Mouse (Mus musculus): ENCODE measurements at regions not wholly inside any gene's neighbourhood (a gene's known extent, or its start where the extent isn't known, plus 50 kb on each side); places are given as distances from the start of the nearest gene placed in this dataset.
"Not testable (repeated sequence)": the region's sequence is repeated elsewhere in the genome, so short reads cannot be mapped to it uniquely, and the experiment has no call there.

- dilution Hi-C loops (cut with MboI; ENCODE audit: extremely low pct_ligation_motif_present, extremely low pct_unique_long_range_greater_than_20kb, low sequenced_read_pairs); H3K79me2 ChIP-seq (replicated peaks; ENCODE audit: control insufficient read depth, extremely low read depth, insufficient read depth, poor library complexity, severe bottlenecking); H3K27ac ChIP-seq (ENCODE audit: insufficient read depth, low read depth); H3K4me3 ChIP-seq (replicated peaks in 1 of 3; ENCODE audit: low read depth in 2 of 3, low read length in 2 of 3, poor library complexity in 1 of 3); H3K4me2 ChIP-seq (ENCODE audit: insufficient read depth, low read depth, poor library complexity, severe bottlenecking); H3K27me3 ChIP-seq (replicated peaks); in situ Hi-C loops (cut with MboI; ENCODE audit: low pct_ligation_motif_present, low pct_unique_long_range_greater_than_20kb, low sequenced_read_pairs); H3K9ac ChIP-seq (ENCODE audit: insufficient read depth, low read depth); DNase-seq (ENCODE audit: extremely low read depth); H3K4me1 ChIP-seq (ENCODE audit: control insufficient read depth in 1 of 2, insufficient read depth in 2 of 2); H3K9me3 ChIP-seq (replicated peaks; ENCODE audit: low read length); H3K36me3 ChIP-seq (replicated peaks in 1 of 2; ENCODE audit: control insufficient read depth in 1 of 2, insufficient read depth in 1 of 2, low read length in 1 of 2): not testable (repeated sequence)
Observed at GRCm38 (mm10) chr14:52988563-52988962, 493.0 kb upstream of the Olfr1507 start.

- H3K4me1 ChIP-seq (ENCODE audit: control insufficient read depth in 1 of 2, insufficient read depth in 2 of 2); DNase-seq (ENCODE audit: extremely low read depth); in situ Hi-C loops (cut with MboI; ENCODE audit: low pct_ligation_motif_present, low pct_unique_long_range_greater_than_20kb, low sequenced_read_pairs); dilution Hi-C loops (cut with MboI; ENCODE audit: extremely low pct_ligation_motif_present, extremely low pct_unique_long_range_greater_than_20kb, low sequenced_read_pairs); H3K9ac ChIP-seq (ENCODE audit: insufficient read depth, low read depth); H3K79me2 ChIP-seq (replicated peaks; ENCODE audit: control insufficient read depth, extremely low read depth, insufficient read depth, poor library complexity, severe bottlenecking); H3K4me3 ChIP-seq (replicated peaks in 1 of 3; ENCODE audit: low read depth in 2 of 3, low read length in 2 of 3, poor library complexity in 1 of 3); H3K9me3 ChIP-seq (replicated peaks; ENCODE audit: low read length); H3K4me2 ChIP-seq (ENCODE audit: insufficient read depth, low read depth, poor library complexity, severe bottlenecking); H3K36me3 ChIP-seq (replicated peaks in 1 of 2; ENCODE audit: control insufficient read depth in 1 of 2, insufficient read depth in 1 of 2, low read length in 1 of 2); H3K27me3 ChIP-seq (replicated peaks); H3K27ac ChIP-seq (ENCODE audit: insufficient read depth, low read depth): not testable (repeated sequence)
Observed at GRCm38 (mm10) chr14:52972207-52973003, 476.9 kb upstream of the Olfr1507 start.

GRCm38 (mm10) chr14:52962110-52962509 lies 466.6 kb upstream of the Olfr1507 start:
- H3K36me3 ChIP-seq (replicated peaks in 1 of 2; ENCODE audit: control insufficient read depth in 1 of 2, insufficient read depth in 1 of 2, low read length in 1 of 2); in situ Hi-C loops (cut with MboI; ENCODE audit: low pct_ligation_motif_present, low pct_unique_long_range_greater_than_20kb, low sequenced_read_pairs); H3K4me3 ChIP-seq (replicated peaks in 1 of 3; ENCODE audit: low read depth in 2 of 3, low read length in 2 of 3, poor library complexity in 1 of 3); H3K79me2 ChIP-seq (replicated peaks; ENCODE audit: control insufficient read depth, extremely low read depth, insufficient read depth, poor library complexity, severe bottlenecking); H3K27me3 ChIP-seq (replicated peaks); H3K9me3 ChIP-seq (replicated peaks; ENCODE audit: low read length); H3K9ac ChIP-seq (ENCODE audit: insufficient read depth, low read depth); dilution Hi-C loops (cut with MboI; ENCODE audit: extremely low pct_ligation_motif_present, extremely low pct_unique_long_range_greater_than_20kb, low sequenced_read_pairs); H3K4me2 ChIP-seq (ENCODE audit: insufficient read depth, low read depth, poor library complexity, severe bottlenecking); DNase-seq (ENCODE audit: extremely low read depth); H3K4me1 ChIP-seq (ENCODE audit: control insufficient read depth in 1 of 2, insufficient read depth in 2 of 2); H3K27ac ChIP-seq (ENCODE audit: insufficient read depth, low read depth): not testable (repeated sequence)

- H3K79me2 ChIP-seq (replicated peaks; ENCODE audit: control insufficient read depth, extremely low read depth, insufficient read depth, poor library complexity, severe bottlenecking); H3K4me3 ChIP-seq (replicated peaks in 1 of 3; ENCODE audit: low read depth in 2 of 3, low read length in 2 of 3, poor library complexity in 1 of 3); H3K4me1 ChIP-seq (ENCODE audit: control insufficient read depth in 1 of 2, insufficient read depth in 2 of 2); H3K36me3 ChIP-seq (replicated peaks in 1 of 2; ENCODE audit: control insufficient read depth in 1 of 2, insufficient read depth in 1 of 2, low read length in 1 of 2); H3K9ac ChIP-seq (ENCODE audit: insufficient read depth, low read depth); H3K9me3 ChIP-seq (replicated peaks; ENCODE audit: low read length); H3K27me3 ChIP-seq (replicated peaks); H3K27ac ChIP-seq (ENCODE audit: insufficient read depth, low read depth); DNase-seq (ENCODE audit: extremely low read depth); in situ Hi-C loops (cut with MboI; ENCODE audit: low pct_ligation_motif_present, low pct_unique_long_range_greater_than_20kb, low sequenced_read_pairs); H3K4me2 ChIP-seq (ENCODE audit: insufficient read depth, low read depth, poor library complexity, severe bottlenecking); dilution Hi-C loops (cut with MboI; ENCODE audit: extremely low pct_ligation_motif_present, extremely low pct_unique_long_range_greater_than_20kb, low sequenced_read_pairs): not testable (repeated sequence)
Observed at GRCm38 (mm10) chr14:52956515-52956914, 461.0 kb upstream of the Olfr1507 start.

- H3K9me3 ChIP-seq (replicated peaks; ENCODE audit: low read length); H3K4me1 ChIP-seq (ENCODE audit: control insufficient read depth in 1 of 2, insufficient read depth in 2 of 2); dilution Hi-C loops (cut with MboI; ENCODE audit: extremely low pct_ligation_motif_present, extremely low pct_unique_long_range_greater_than_20kb, low sequenced_read_pairs); H3K27me3 ChIP-seq (replicated peaks); DNase-seq (ENCODE audit: extremely low read depth); H3K27ac ChIP-seq (ENCODE audit: insufficient read depth, low read depth); H3K4me2 ChIP-seq (ENCODE audit: insufficient read depth, low read depth, poor library complexity, severe bottlenecking); H3K4me3 ChIP-seq (replicated peaks in 1 of 3; ENCODE audit: low read depth in 2 of 3, low read length in 2 of 3, poor library complexity in 1 of 3); H3K9ac ChIP-seq (ENCODE audit: insufficient read depth, low read depth); in situ Hi-C loops (cut with MboI; ENCODE audit: low pct_ligation_motif_present, low pct_unique_long_range_greater_than_20kb, low sequenced_read_pairs); H3K79me2 ChIP-seq (replicated peaks; ENCODE audit: control insufficient read depth, extremely low read depth, insufficient read depth, poor library complexity, severe bottlenecking); H3K36me3 ChIP-seq (replicated peaks in 1 of 2; ENCODE audit: control insufficient read depth in 1 of 2, insufficient read depth in 1 of 2, low read length in 1 of 2): not testable (repeated sequence)
Observed at GRCm38 (mm10) chr14:52944925-52945324, 449.4 kb upstream of the Olfr1507 start.

GRCm38 (mm10) chr14:52942438-52942837 lies 446.9 kb upstream of the Olfr1507 start:
- H3K9me3 ChIP-seq (replicated peaks; ENCODE audit: low read length); dilution Hi-C loops (cut with MboI; ENCODE audit: extremely low pct_ligation_motif_present, extremely low pct_unique_long_range_greater_than_20kb, low sequenced_read_pairs); H3K4me2 ChIP-seq (ENCODE audit: insufficient read depth, low read depth, poor library complexity, severe bottlenecking); H3K4me3 ChIP-seq (replicated peaks in 1 of 3; ENCODE audit: low read depth in 2 of 3, low read length in 2 of 3, poor library complexity in 1 of 3); H3K79me2 ChIP-seq (replicated peaks; ENCODE audit: control insufficient read depth, extremely low read depth, insufficient read depth, poor library complexity, severe bottlenecking); H3K27me3 ChIP-seq (replicated peaks); H3K36me3 ChIP-seq (replicated peaks in 1 of 2; ENCODE audit: control insufficient read depth in 1 of 2, insufficient read depth in 1 of 2, low read length in 1 of 2); H3K4me1 ChIP-seq (ENCODE audit: control insufficient read depth in 1 of 2, insufficient read depth in 2 of 2); DNase-seq (ENCODE audit: extremely low read depth); H3K9ac ChIP-seq (ENCODE audit: insufficient read depth, low read depth); H3K27ac ChIP-seq (ENCODE audit: insufficient read depth, low read depth); in situ Hi-C loops (cut with MboI; ENCODE audit: low pct_ligation_motif_present, low pct_unique_long_range_greater_than_20kb, low sequenced_read_pairs): not testable (repeated sequence)
